Mouse (Mus musculus) hindbrain, embryonic 11.5 days (tissue): ENCODE measurements around the gene Olfr767. TPM values are rescaled to one million over a fixed set of nuclear protein-coding genes. Genes with fewer than 3 reads are reported as not detected.
"Not testable (repeated sequence)": the region's sequence is repeated elsewhere in the genome, so short reads cannot be mapped to it uniquely, and the experiment has no call there.

Experiments
- ATAC-seq: fragments of 200-750 bp; cut with Nextera tagmentation; 2 replicates; pipeline ENCODE4 v1.8.0; 2017; ENCODE audit warnings: mild to moderate bottlenecking, moderate TSS enrichment, moderate library complexity; ENCODE audit not compliant: low FRiP score
- DNase-seq: peaks from one replicate; pipeline ENCODE4 v3.0.0-alpha.2; 2015; ENCODE audit warnings: low spot score
- H3K27ac ChIP-seq: fragments of 300-500 bp; sonication (generic); 2 replicates; pipeline ENCODE4 v1.5.1; 2014; ENCODE audit warnings: mild to moderate bottlenecking, low read depth, low read length
- H3K27me3 ChIP-seq: fragments of 300-500 bp; sonication (generic); 2 replicates; pipeline ENCODE4 v1.6.1; 2014; ENCODE audit warnings: mild to moderate bottlenecking, low read length, moderate library complexity, mixed read lengths; ENCODE audit not compliant: control insufficient read depth, insufficient read depth
- H3K36me3 ChIP-seq: fragments of 300-500 bp; sonication (generic); 2 replicates; pipeline ENCODE4 v1.6.1; 2014; ENCODE audit warnings: mild to moderate bottlenecking, low read length, moderate library complexity, mixed read lengths; ENCODE audit not compliant: control insufficient read depth, insufficient read depth
- H3K4me1 ChIP-seq: fragments of 300-500 bp; sonication (generic); replicated peaks from 2 replicates; pipeline ENCODE4 v1.6.1; 2014; ENCODE audit warnings: low read length, mixed read lengths; ENCODE audit not compliant: control insufficient read depth, insufficient read depth
- H3K4me2 ChIP-seq: fragments of 300-500 bp; sonication (generic); replicated peaks from 2 replicates; pipeline ENCODE4 v1.6.1; 2014; ENCODE audit warnings: mild to moderate bottlenecking, low read depth, low read length
- H3K4me3 ChIP-seq: fragments of 300-500 bp; sonication (generic); 2 replicates; pipeline ENCODE4 v1.5.1; 2014; ENCODE audit warnings: low read depth, low read length
- H3K9ac ChIP-seq: fragments of 300-500 bp; sonication (generic); 2 replicates; pipeline ENCODE4 v1.6.1; 2014; ENCODE audit warnings: low read depth, low read length
- H3K9me3 ChIP-seq: fragments of 300-500 bp; sonication (generic); 2 replicates; pipeline ENCODE4 v1.6.1; 2016; ENCODE audit warnings: low read length; ENCODE audit not compliant: control insufficient read depth
- WGBS: fragments of 180-500 bp; shearing (Covaris S2); extraction: QIAGEN DNeasy Blood & Tissue Kit; methylation state at CpG from one replicate; pipeline ENCODE4 v1.1.7; 2014; 5-methylcytosine and 5-hydroxymethylcytosine counted together
- polyA plus RNA-seq: library from polyadenylated mRNA; unstranded; fragments of >200 nt; fragmentation: Nextera tagmentation; extraction: Ambion mirVana; gene quantifications from 2 replicates; pipeline ENCODE4 v1.2.1, GENCODE M21; 2014

Olfr767 gene
- polyA plus RNA-seq = not detected in 2 replicates

DNA sequence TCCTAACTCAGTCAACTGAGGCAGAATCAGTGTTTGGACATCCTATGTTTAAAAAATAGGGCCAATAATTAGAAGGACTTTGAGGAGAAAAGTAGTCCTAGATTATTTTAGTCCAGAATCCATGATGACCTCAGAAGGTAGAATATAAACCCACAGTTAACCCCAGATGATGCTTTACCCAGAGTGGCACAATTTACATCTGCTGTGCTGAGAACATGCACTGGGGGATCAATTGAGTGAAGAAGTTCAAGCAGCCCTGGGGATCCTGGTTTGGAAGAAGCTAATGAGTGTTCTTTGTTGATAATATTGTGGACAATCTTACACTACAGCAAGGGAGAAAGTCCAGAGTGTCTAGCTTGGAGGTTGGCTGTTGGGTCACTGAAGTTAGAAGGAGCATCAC, at the start of gene Olfr767:
Gene Olfr767 (minus strand): TSS at position 101 of the 400 bp plus-strand sequence.
- ATAC-seq, DNase-seq, H3K9ac ChIP-seq, H3K4me1 ChIP-seq, H3K4me2 ChIP-seq, H3K27ac ChIP-seq, H3K27me3 ChIP-seq, H3K9me3 ChIP-seq, H3K36me3 ChIP-seq, H3K4me3 ChIP-seq: not testable (repeated sequence)

- Histone ChIP-seq H3K4me3 (no peak within 1 kb of the TSS), H3K36me3 (no peaks in the 10 kb centered on the region), H3K9me3 (no peaks in the 10 kb centered on the region), H3K27me3 (no peaks in the 10 kb centered on the region), H3K27ac (no peak within 1 kb of the TSS), H3K9ac (no peak within 1 kb of the TSS), H3K4me2 (no peak within 1 kb of the TSS), H3K4me1 (no peaks in the 10 kb centered on the region)
- 87% methylated on average over 2 of the region's 2 CpGs for WGBS
- no peak for DNase-seq
- ATAC-seq = no peak
These were observed 35.1 kb upstream of the Olfr767 start, which contains the start of gene Olfr769 for GRCm38 (mm10) chr10:129117761-129118160. TSS of gene Olfr769 (minus strand) at chr10:129117861.

GRCm38 (mm10) chr10:129115146-129115545, 32.4 kb upstream of the Olfr767 start:
- no peaks in the 10 kb centered on the region for H3K4me1 ChIP-seq
- no peaks in the 10 kb centered on the region for H3K9me3 ChIP-seq
- H3K27me3 ChIP-seq = no peaks in the 10 kb centered on the region
- no peak overlapping the region for H3K4me2 ChIP-seq
- no peak overlapping the region for H3K27ac ChIP-seq
- H3K36me3 ChIP-seq = no peaks in the 10 kb centered on the region
- H3K4me3 ChIP-seq = no peak overlapping the region
- no peak overlapping the region for H3K9ac ChIP-seq
- no peak for ATAC-seq
- DNase-seq = no peak
- 92% methylated on average over 3 of the region's 3 CpGs for whole genome bisulfite sequencing

GRCm38 (mm10) chr10:129101231-129101630, 18.5 kb upstream of the Olfr767 start:
- no peak overlapping the region for H3K4me3 ChIP-seq
- H3K9ac ChIP-seq = no peak overlapping the region
- H3K36me3 ChIP-seq = no peaks in the 10 kb centered on the region
- DNase-seq (no peak), ATAC-seq (no peak)
- no peaks in the 10 kb centered on the region for H3K9me3 ChIP-seq
- 47% methylated on average over 3 of the region's 3 CpGs for WGBS
- H3K27me3 ChIP-seq = no peaks in the 10 kb centered on the region
- H3K4me1 ChIP-seq = no peaks in the 10 kb centered on the region
- H3K4me2 ChIP-seq = no peak overlapping the region
- no peak overlapping the region for H3K27ac ChIP-seq

DNA sequence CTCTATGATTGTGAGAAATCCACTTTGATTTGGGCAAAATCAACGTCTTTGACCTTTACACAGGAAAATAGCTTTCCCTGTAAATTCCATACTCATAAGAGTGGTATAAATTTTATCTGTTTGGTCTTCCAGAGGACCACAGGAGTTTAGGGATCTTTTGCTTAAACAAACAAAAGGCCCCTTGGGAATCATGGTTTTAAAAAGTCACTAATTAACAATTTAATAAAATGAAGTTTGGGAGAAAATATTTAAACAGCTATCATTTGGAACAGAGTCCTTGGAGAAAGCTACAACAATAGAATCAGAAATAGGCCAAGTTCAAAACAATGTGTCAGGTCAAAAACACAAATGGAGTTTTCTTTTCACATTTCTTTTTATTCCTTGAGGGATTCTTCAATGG, 16.6 kb upstream of the Olfr767 start, which contains the start of gene Olfr768:
Gene Olfr768 (minus strand): TSS at position 101 of the 400 bp plus-strand sequence.
- Histone ChIP-seq H3K9ac (no peak within 1 kb of the TSS), H3K4me2 (no peak within 1 kb of the TSS), H3K27me3 (no peaks in the 10 kb centered on the region), H3K9me3 (no peaks in the 10 kb centered on the region), H3K4me1 (no peaks in the 10 kb centered on the region), H3K36me3 (no peaks in the 10 kb centered on the region), H3K4me3 (no peak within 1 kb of the TSS), H3K27ac (no peak within 1 kb of the TSS)
- WGBS = 94% methylated on average over 1 of the region's 1 CpGs
- ATAC-seq (no peak), DNase-seq (no peak)

GRCm38 (mm10) chr10:129068877-129069276, 13.8 kb downstream of the Olfr767 start, which contains the start of gene Olfr766-ps1:
TSS of gene Olfr766-ps1 (minus strand) at chr10:129068977.
- DNase-seq = no peak
- Histone ChIP-seq H3K9ac (no peak within 1 kb of the TSS), H3K4me2 (no peak within 1 kb of the TSS), H3K4me1 (no peaks in the 10 kb centered on the region), H3K36me3 (no peaks in the 10 kb centered on the region), H3K27ac (no peak within 1 kb of the TSS), H3K27me3 (no peaks in the 10 kb centered on the region), H3K4me3 (no peak within 1 kb of the TSS), H3K9me3 (no peaks in the 10 kb centered on the region)
- 89% methylated on average over 2 of the region's 2 CpGs for WGBS
- no peak for ATAC-seq

GRCm38 (mm10) chr10:129049898-129050297, 32.8 kb downstream of the Olfr767 start, which contains the start of gene Olfr765:
TSS of gene Olfr765 (minus strand) at chr10:129049998.
- not testable (repeated sequence) for H3K27me3 ChIP-seq, H3K27ac ChIP-seq, H3K9me3 ChIP-seq, H3K36me3 ChIP-seq, H3K4me3 ChIP-seq, DNase-seq, H3K4me1 ChIP-seq, ATAC-seq, H3K9ac ChIP-seq, H3K4me2 ChIP-seq

- H3K9ac ChIP-seq = no peak within 1 kb of the TSS
- H3K4me2 ChIP-seq = no peak within 1 kb of the TSS
- H3K27me3 ChIP-seq = no peaks in the 10 kb centered on the region
- no peak within 1 kb of the TSS for H3K27ac ChIP-seq
- ATAC-seq (no peak), DNase-seq (no peak)
- H3K4me1 ChIP-seq = no peaks in the 10 kb centered on the region
- no peaks in the 10 kb centered on the region for H3K9me3 ChIP-seq
- H3K4me3 ChIP-seq = no peak within 1 kb of the TSS
- no peaks in the 10 kb centered on the region for H3K36me3 ChIP-seq
- 81% methylated on average over 3 of the region's 3 CpGs for WGBS
These were observed 42.9 kb downstream of the Olfr767 start, which contains the start of gene Olfr764-ps1 for GRCm38 (mm10) chr10:129039796-129040195. TSS of gene Olfr764-ps1 (minus strand) at chr10:129039896.

- 86% methylated on average over 2 of the region's 2 CpGs for WGBS
These were observed 54.4 kb downstream of the Olfr767 start for GRCm38 (mm10) chr10:129028343-129028742.

More at GRCm38 (mm10) chr10:129028343-129028742, 54.4 kb downstream of the Olfr767 start:
- Histone ChIP-seq H3K4me3 (no peak overlapping the region), H3K27ac (no peak overlapping the region), H3K27me3 (no peaks in the 10 kb centered on the region), H3K4me1 (no peaks in the 10 kb centered on the region), H3K36me3 (no peaks in the 10 kb centered on the region), H3K9me3 (no peaks in the 10 kb centered on the region), H3K9ac (no peak overlapping the region), H3K4me2 (no peak overlapping the region)
- ATAC-seq (no peak), DNase-seq (no peak)
